Mouse (Mus musculus) induced T-regulatory cell, adult 2 months (primary cell): ENCODE results near the gene Elk4.

ENCODE experiments used
- DNase-seq: peaks from one replicate; pipeline ENCODE4 v3.0.0-alpha.2; 2012; ENCODE audit warnings: low read depth

Elk4 gene

DNA sequence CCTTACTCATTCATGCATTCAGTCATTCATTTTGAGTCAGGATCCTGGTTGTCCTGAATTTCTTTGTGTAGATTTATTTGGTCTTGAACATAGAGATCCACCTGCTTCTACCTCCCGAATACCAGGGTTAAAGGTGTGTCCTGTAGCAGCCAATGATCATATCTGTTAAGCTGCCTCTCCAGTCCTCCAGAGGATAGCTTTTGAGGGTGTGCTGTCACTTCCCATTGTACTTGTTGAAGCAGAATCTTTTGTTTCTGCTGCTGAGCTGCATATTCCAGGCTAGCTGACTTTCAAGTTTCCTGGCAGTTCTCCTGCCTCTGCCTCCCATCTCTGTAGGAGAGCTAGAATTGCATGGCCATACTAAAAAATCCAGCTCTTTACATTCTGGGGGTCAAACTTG is 9.3 kb downstream of the Elk4 start:
- DNase-seq: no peak

DNA sequence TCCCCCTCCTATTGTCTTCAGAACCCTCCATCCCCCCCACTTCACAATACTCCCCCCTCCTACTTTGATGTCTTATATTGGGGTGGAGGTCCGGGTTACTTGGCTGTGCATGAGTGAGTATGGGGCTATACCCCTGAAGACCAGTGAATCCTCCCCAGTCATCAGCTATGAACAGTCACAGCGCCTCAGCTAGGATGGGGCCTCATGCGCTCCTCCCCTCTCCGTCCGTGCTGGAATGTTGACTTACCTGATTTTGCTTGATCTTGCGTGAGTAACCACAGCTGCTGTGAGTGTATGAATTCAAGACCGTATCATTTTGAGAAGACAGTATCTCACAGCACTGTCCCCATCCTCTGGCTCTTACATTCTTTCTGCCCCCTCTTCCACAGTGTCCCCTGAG is 12.5 kb downstream of the Elk4 start:
- DNase-seq: no peak

DNA sequence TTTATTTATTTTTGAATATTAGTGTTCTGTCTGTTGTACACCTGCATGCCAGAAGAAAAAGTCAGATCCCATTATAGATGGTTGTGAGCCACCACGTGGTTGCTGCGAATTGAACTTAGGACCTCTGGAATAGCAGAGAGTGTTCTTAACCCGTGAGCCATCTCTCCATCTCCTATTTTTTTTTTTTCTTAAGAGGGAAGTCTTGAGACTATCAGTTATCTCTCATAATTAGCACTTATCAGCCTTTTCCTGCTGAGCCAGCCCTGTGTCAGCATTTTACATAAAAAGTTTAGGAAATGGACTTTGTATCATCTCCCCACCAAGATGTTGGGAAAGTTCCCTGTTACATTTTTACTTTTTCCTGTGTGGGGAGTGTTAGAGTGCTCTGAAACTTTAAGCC is 14.7 kb downstream of the Elk4 start:
- DNase-seq: no peak

DNA sequence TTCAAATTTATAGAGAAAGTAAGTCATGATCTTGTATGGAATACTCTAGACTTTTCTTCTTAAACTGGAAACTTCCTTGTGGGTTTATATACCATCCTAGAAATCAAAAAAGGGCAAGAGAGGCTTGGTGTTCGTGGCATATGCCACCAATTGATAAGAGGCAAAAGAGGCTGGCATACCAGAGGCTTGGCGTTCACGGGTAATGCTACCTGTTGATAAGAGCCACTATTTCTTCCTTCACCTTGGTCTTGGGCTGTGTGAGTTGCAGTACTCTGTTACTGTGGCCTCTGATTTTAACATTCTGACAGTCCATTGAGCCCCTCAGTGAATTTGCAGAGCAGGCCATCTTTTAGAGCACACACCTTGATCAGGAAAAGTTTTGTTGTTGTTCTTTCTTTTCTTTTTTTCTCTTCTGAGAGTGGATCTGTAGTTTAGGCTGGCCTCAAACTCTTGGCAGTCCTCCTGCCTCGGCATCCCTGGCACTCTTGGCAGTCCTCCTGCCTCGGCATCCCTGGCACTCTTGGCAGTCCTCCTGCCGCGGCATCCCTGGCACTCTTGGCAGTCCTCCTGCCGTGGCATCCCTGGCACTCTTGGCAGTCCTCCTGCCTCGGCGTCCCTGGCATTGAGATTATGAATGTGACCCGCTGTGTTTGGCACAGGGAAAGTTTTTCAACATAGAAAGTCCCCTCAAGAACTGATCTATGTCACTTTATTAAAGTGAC is 19.7 kb downstream of the Elk4 start:
- no peak for DNase-seq

DNA sequence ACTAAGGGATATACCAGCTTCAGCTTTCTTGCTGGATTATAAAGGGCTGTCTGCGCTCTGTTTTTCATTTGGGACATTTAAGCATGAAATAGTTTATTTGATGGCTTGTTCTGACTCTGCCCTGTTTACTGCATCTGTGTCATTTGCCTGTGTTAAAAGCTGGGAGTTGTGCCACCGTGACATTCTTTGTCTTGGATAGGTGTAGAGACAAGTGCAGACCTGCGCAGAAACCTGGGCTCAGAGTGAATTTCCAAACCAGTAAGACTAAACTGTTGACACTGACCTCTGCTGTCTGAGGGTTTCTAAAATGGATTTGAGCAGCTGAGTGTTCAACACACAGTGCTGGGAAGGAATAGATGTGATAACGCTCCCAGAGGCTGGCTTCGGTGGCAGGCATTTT is 20.6 kb downstream of the Elk4 start:
- no peak for DNase-seq

DNA sequence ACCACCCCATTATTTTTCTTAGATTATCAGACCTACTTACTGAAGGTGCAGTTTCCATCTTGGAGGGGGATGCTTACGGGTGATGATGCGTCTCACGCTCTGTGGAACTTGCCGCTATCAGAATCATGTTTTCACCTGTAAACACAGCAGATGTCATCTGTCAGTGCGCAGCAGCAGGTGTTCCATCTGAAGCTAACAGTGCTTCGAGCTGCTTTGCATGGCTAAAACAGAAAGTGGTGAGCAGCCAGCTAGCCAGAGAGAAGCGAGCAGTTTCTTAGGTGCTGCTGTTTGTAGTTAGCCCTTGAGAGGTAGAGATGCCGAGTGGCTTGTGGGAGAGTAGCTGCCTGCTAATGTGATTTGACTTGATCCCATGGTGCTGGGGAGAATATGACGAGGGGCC is 21.0 kb downstream of the Elk4 start:
- no peak for DNase-seq

DNA sequence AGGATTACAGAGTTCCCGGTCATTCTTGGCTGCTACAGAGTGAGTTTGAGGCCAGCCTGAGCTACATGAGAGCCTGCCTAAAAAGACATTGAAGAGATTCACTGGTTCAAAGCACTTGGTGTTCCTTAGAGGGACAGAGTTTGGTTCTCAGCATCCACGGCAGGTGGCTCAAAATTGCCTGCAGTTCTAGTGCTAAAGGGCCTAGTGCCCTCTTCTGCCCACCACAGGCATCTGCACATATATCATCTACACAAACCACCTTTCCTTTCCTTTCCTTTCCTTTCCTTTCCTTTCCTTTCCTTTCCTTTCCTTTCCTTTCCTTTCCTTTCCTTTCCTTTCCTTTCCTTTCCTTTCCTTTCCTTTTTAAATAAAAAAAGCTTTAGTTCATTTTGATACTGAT is 23.2 kb downstream of the Elk4 start:
- peak; percentile 27 for DNase-seq

DNA sequence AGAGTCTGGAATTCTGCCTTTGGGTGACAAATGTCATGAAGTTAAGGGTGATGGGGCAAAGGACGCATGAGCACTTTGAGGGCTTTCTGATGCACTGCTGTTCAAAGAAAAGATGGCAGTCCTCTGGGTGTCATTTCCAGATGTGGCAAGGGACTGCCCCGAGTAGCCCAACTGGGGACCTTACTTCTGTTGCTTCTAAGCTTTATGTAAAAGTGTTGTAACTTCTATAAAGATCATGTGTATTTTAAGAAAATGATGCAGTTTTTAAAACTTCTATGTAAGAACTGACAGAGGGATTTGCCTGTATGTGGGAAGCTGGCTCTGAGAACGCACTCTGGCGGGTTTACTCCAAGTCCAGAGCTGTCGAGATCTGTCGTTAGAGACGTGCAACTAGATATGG is 24.8 kb downstream of the Elk4 start:
- DNase-seq: no peak

DNA sequence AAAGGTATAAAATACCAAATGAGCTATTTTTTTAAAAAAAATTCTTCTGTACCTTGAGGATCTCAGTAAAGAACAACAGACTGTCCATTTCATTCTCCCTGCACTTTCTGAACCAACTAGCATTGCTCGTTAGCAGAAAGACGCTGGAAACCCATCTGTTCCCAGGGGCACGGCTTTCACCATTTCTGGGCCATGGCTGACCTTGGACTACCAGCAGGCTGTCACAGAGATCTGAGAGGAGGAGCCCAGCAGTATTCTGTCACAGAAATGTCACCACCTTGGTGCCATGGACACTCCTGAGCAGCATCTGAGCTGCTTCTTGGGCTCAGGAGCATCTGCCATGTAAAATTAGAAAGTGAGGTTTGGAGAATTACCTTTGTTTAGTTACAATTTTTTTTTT is 30.3 kb downstream of the Elk4 start:
- no peak for DNase-seq

DNA sequence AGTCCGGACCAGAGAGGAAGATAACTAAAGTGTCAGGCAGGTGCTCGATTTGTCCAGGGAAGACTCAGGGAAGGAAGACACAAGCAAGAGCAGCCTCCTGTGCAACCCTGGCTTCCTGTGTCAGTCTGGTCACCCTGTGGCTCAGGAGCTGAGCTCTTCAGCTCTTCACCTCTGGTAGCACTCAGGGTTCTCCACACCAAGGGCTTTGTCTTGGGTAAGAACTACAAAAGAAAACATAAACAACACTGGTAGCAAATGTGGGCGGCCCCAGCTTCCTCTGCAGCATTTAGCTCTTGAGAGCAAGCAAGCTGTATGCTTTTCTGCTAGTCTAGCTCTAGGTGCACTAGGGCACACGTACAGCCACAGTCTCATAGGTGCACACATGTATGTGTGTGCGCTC is 31.3 kb downstream of the Elk4 start:
- peak; percentile 52 for DNase-seq

DNA sequence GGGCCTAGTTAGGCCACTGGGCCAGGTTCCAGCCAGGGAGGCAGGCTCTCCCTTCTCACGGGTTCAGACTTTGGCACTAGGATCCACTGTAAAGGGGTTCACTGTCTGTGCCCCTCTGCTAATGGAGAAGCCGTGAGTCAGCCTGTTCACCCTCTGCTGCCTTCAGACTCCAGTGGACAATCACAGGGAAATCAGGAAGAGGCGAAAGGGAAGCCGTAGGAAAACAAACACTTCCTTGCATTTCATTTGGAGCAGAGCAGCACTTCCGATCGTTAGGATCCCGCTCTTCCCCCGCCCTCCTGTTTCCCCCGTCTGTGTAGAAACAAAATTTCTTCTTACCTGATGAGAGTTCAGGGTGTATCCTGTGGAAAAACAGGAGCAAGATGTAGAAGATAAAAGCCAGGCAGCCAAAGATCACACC is 32.8 kb downstream of the Elk4 start:
- DNase-seq: no peak

DNA sequence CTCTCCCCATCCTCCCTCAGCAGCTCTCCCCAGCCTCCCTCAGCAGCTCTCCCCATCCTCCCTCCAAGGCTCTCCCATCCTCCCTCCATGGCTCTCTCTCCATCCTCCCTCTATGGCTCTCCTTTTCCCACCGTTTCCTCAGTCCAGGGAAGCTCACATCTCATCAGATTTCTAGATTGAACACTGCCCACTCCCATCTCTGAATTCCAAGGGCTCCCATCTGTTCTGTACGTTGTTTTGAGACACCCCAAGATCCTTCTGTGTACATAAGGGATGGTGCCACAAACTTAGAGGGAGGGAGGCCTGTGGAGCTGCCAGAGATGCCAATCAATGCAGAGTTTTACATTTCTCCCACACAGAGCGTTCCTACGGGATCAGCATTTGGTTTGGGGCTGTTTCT is 36.4 kb downstream of the Elk4 start:
- DNase-seq: no peak

DNA sequence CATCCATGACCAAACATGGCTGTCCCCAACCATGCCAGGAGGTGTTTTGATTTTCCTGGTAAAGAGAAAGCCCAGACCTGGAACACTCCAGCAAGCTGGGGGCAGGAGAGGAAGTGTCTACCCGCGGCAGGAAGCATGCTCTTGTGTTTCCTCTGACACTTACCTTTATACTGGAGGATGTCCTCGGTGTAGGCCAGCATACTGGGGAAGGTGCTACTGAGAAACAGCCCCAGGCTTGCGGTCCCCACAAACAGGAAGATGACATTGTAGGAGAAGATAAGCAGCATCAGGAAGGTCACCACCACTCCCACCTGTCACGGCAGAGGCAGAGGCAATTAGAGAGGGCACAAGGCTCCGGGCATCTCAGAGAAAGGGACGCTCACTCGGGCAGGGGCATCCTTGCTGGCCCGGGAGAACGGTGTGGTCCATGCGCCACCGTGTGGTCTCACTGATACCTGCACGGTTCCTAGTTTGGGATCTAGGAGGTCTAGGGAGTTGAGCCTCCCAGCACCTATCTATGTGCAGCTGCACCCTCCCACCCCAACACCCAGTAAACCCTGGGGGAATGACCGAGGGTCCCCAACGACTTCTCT is 38.8 kb downstream of the Elk4 start:
- DNase-seq: peak; percentile 80

DNA sequence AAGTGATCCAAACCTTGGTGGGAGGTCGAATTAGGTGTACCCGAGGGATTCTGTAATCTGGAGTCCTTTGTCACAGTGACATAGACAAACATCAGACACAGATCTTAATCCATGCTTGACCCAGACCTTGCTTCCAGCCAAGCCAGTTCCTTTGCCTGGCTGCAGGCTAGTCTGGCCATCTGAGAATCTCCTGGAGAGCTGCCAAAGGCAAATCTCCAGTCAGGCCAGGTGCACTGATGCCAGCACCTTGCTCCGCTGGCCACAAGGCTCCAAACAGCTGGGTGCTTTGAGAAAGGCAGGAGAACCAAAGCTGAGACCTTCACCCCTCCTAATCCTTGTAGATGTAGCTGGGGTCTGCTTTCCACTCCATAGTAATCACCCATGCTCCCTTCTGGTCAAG is 44.3 kb downstream of the Elk4 start:
- DNase-seq: no peak

DNA sequence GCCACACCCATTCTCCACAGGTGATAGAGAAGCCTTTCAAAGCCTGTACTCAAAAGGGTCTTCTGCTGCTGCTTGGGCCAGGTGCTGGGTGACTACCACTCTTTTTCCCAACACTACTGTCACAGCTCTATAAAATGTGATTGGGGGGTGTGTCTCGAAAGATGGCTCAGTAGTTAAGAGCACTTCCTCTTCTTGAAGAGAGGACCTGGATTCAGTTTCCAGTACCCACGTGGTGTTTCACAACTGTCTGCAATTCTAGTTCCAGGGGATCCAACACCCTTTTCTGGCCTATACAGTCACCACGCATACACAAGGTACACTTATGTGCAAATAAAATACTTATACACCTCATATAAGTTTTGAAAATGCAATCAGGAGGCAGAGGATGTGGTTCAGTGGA is 47.0 kb downstream of the Elk4 start:
- no peak for DNase-seq

DNA sequence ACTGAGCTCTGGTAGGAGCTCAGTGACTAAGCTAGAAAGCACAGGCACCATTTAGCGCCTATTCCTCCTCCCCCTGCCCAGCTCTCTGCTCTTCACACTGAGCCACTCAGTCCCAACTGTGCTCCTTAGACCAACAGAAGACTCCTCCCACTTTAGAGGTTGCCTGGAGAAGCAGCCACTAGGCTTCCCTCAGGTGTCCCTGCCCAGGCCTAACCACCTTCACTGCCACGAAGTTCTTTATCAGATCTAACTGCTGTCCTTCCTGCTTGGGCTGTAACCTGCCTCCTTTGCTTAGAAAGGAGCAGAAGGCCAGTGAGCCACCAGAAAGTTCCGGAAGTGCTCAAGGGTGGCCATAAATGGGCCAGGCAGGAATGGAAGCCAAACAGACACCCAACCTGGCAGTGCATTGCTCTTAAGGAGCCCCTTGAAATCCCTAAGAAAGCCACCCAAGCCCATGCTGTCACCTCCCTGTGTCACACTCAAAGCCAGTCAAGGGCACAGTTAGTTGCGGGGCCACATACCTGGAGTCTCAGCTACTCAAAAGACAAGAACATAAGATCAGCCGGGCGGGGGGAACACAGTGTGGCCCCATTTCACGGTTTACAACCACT is 47.8 kb downstream of the Elk4 start:
- no peak for DNase-seq

DNA sequence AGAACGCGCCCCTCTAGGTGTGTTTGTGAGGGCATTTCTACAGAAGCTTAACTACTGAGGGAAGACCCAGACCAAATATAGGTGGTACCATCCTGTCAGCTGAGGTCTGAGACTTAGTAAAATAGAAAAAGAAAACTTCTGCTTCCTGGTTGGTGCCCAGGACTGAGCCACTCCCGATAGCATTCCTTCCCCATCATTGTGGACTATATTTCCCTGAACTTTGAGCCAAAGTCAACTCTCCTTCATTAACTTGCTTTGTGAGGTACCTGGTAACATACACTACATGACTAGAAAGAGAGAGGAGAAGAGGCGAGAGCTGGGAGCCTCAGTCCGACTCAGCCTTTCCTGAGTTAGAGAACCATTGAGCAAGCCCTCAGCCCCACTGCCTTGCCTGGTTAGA is 51.2 kb downstream of the Elk4 start:
- DNase-seq: no peak

DNA sequence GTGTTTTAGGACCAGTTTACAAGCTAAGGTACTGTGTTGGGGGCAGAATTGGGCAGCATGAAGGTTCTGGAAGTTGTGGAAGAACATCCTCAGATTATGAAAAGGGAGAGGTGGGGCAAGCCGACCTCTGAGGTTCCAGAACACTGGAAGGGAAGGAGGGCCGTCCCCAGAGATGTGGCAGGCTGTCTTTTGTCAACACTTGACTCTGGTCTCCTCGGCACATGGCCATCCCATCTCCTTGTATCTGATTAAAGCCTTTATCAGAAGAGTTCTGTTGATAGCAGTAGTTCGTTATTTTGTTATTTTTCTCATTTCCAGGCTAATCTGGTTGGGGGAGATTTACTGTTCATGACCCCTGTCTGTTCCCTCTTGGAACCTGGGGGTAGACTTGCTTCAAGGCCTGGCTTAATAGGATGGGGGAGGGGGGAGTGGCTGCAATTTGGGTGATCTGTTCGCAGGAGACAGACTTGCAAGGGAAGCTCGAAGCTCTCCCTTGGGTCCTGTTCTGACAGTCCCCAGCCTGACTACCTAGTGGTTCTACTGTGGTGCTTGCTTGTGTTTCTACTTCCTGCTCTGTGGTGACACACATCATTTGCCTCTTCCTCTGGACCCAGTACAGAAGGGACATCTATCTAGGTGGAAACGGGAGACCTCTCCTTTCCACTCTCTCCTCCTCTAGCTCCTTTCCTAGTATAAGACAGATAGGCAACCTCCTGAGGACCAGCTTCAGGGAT is 52.8 kb downstream of the Elk4 start:
- DNase-seq: no peak

DNA sequence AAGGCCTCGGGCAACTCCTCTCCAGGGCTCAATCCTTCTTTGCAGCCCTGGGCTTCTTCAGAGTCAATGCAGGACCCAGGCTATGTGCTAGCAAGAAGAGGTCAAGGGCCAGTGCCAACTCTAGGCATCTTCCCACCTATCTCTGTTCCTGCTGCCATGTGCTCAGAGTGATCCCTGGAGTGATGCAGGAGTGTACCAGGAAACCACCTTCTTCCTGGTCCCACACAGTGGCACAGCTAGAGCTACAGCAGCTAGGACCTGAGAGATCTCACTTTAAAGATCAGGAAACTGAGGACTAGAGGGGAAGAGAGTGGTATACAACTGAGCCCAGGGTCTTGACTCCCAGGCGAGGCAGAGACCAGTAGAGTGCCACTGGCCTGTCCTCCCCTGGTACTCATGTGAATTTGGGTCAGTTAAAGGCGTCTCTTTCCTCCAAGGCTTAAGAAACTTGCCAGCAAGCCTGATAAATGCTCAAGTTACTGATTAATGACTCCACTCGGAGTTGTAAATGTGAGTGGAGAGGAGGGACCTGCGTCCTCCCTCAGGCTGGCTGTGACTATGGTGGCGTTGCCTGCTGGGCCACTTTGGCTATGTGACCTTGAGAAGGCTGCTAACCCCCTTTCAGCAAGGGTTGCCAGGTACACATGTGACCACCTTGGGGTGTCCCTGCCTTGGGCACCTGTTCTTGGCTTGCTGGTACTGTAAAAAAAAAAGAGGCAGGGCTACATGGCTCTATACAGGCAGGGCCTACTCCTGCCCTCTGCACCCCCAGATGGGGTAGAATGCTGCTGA is 54.5 kb downstream of the Elk4 start:
- DNase-seq: no peak

DNA sequence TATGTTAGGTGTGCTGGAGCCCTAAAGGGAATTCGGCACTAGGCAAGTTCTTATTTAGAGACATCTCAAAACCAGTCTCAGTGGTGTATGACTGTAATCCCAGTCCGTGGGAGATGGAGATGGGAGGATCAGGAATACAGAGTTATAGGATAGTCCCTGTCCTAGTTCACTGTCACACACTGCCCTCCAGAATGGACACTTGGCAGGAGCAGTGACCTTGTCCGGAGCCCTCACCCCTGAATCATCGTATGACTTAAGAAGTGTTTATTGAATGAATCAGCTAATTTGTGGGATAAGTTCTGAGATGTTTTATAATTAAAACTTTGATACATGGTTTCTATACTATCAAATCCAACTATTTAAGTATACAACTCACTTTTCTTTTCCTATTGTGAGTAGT is 55.7 kb downstream of the Elk4 start:
- DNase-seq: no peak

DNA sequence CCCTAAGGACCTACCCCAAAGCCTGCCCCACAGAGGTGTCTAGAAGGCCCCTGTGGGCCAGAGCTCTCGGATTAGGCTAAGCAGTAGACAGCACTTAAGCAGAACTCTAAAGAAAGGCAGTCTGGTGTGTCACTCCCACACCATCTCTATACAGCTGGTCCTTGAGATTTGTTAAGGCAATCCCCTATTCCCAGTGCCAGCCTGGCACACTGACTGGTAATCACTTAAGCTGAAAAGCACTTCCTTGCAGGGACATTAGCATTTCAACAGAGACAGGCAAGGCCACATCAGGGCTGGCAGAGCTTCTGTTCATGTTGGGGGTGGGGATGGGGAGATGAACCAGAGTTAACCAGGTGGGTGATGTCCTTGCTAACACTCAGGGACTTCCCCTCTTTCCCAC is 57.6 kb downstream of the Elk4 start:
- no peak for DNase-seq

DNA sequence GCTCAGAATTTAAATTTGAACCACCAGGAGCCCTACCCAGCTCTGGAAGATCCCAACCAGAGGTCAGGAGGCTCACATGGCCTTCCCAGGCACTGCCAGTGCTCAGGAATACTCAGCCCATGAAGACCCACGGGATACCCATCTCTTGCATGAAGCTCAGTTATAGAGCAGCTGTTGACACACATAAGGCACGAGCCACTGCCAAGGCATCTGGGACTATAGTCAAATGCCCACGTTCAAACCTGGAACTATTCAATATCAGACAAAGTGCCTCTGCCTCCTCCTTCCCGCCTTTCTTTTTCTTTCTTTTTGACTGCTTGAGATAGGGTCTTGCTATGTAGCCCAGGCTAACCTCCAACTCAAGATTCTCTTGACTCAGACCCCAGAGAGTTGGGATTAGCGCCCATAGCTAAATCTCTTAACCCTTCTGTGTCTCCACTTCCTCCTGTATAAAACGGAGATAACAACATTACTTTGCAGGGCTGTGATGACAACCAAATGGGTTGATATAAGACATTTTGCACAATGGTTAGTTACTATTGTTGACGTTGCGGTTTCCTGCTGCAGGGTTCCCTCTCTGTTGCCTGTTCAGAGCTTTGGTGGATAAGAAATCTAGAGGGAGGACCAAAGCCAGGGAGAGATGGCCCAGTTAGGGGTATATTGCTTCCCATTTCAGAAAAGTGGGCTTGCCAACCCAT is 58.2 kb downstream of the Elk4 start:
- no peak for DNase-seq
